Mouse (Mus musculus) hindbrain, embryonic 11.5 days (tissue): Measurements from ENCODE around the gene Tmod4. TPM values are rescaled to one million over a fixed set of nuclear protein-coding genes. Genes with fewer than 3 reads are reported as not detected.
A peak's percentile ranks its signal among the peaks of the same experiment; 100 is the strongest.
"Not testable (repeated sequence)": the region's sequence is repeated elsewhere in the genome, so short reads cannot be mapped to it uniquely, and the experiment has no call there.

ENCODE experiments used
- ATAC-seq: fragments of 200-750 bp; cut with Nextera tagmentation; 2 replicates; pipeline ENCODE4 v1.8.0; 2017; ENCODE audit warnings: mild to moderate bottlenecking, moderate TSS enrichment, moderate library complexity; ENCODE audit not compliant: low FRiP score
- DNase-seq: peaks from one replicate; pipeline ENCODE4 v3.0.0-alpha.2; 2015; ENCODE audit warnings: low spot score
- H3K27ac ChIP-seq: fragments of 300-500 bp; sonication (generic); 2 replicates; pipeline ENCODE4 v1.5.1; 2014; ENCODE audit warnings: mild to moderate bottlenecking, low read depth, low read length
- H3K27me3 ChIP-seq: fragments of 300-500 bp; sonication (generic); 2 replicates; pipeline ENCODE4 v1.6.1; 2014; ENCODE audit warnings: mild to moderate bottlenecking, low read length, moderate library complexity, mixed read lengths; ENCODE audit not compliant: control insufficient read depth, insufficient read depth
- H3K36me3 ChIP-seq: fragments of 300-500 bp; sonication (generic); 2 replicates; pipeline ENCODE4 v1.6.1; 2014; ENCODE audit warnings: mild to moderate bottlenecking, low read length, moderate library complexity, mixed read lengths; ENCODE audit not compliant: control insufficient read depth, insufficient read depth
- H3K4me1 ChIP-seq: fragments of 300-500 bp; sonication (generic); replicated peaks from 2 replicates; pipeline ENCODE4 v1.6.1; 2014; ENCODE audit warnings: low read length, mixed read lengths; ENCODE audit not compliant: control insufficient read depth, insufficient read depth
- H3K4me2 ChIP-seq: fragments of 300-500 bp; sonication (generic); replicated peaks from 2 replicates; pipeline ENCODE4 v1.6.1; 2014; ENCODE audit warnings: mild to moderate bottlenecking, low read depth, low read length
- H3K4me3 ChIP-seq: fragments of 300-500 bp; sonication (generic); 2 replicates; pipeline ENCODE4 v1.5.1; 2014; ENCODE audit warnings: low read depth, low read length
- H3K9ac ChIP-seq: fragments of 300-500 bp; sonication (generic); 2 replicates; pipeline ENCODE4 v1.6.1; 2014; ENCODE audit warnings: low read depth, low read length
- H3K9me3 ChIP-seq: fragments of 300-500 bp; sonication (generic); 2 replicates; pipeline ENCODE4 v1.6.1; 2016; ENCODE audit warnings: low read length; ENCODE audit not compliant: control insufficient read depth
- WGBS: fragments of 180-500 bp; shearing (Covaris S2); extraction: QIAGEN DNeasy Blood & Tissue Kit; methylation state at CpG from one replicate; pipeline ENCODE4 v1.1.7; 2014; 5-methylcytosine and 5-hydroxymethylcytosine counted together
- polyA plus RNA-seq: library from polyadenylated mRNA; unstranded; fragments of >200 nt; fragmentation: Nextera tagmentation; extraction: Ambion mirVana; gene quantifications from 2 replicates; pipeline ENCODE4 v1.2.1, GENCODE M21; 2014

Tmod4 gene
- 0.68 and 1.1 TPM in 2 replicates for polyA plus RNA-seq

GRCm38 (mm10) chr3:95124246-95124645 lies at the start of gene Tmod4:
Tmod4 (plus strand) TSS chr3:95124476.
- Histone ChIP-seq H3K27ac (no peak within 1 kb of the TSS), H3K4me3 (no peak within 1 kb of the TSS), H3K27me3 (no peaks in the 10 kb centered on the region), H3K36me3 (peaks cover 19% of the 10 kb centered on the region), H3K4me2 (no peak within 1 kb of the TSS), H3K9me3 (no peaks in the 10 kb centered on the region), H3K9ac (no peak within 1 kb of the TSS), H3K4me1 (no peaks in the 10 kb centered on the region)
- 67% methylated on average over 6 of the region's 6 CpGs for WGBS
- DNase-seq (peak; percentile 28), ATAC-seq (peak; percentile 51; the same call in 1 of the 2 replicates)

- Histone ChIP-seq H3K4me1 (no peaks in the 10 kb centered on the region), H3K27me3 (no peaks in the 10 kb centered on the region), H3K27ac (no peak overlapping the region), H3K4me3 (no peak overlapping the region), H3K4me2 (no peak overlapping the region), H3K36me3 (no peaks in the 10 kb centered on the region), H3K9me3 (no peaks in the 10 kb centered on the region), H3K9ac (no peak overlapping the region)
- no peak for DNase-seq
- no peak for ATAC-seq
- WGBS, result 100% methylated on average over 1 of the region's 1 CpGs
These were observed 36.2 kb upstream of the Tmod4 start for GRCm38 (mm10) chr3:95088071-95088470.

- ATAC-seq, result no peak
- H3K36me3 ChIP-seq, result no peaks in the 10 kb centered on the region
- WGBS, result 61% methylated on average over 2 of the region's 2 CpGs
These were observed 23.4 kb upstream of the Tmod4 start for GRCm38 (mm10) chr3:95100854-95101253.

GRCm38 (mm10) chr3:95105121-95105520 lies 19.2 kb upstream of the Tmod4 start:
- DNase-seq (no peak), ATAC-seq (no peak)
- WGBS, result 83% methylated on average over 4 of the region's 4 CpGs
- Histone ChIP-seq H3K4me3 (peak overlapping the region; percentile 94; the same call in 1 of the 2 replicates), H3K36me3 (no peaks in the 10 kb centered on the region), H3K27ac (no peak overlapping the region), H3K4me2 (peak overlapping the region; percentile 46), H3K27me3 (no peaks in the 10 kb centered on the region), H3K9ac (no peak overlapping the region), H3K4me1 (no peaks in the 10 kb centered on the region), H3K9me3 (no peaks in the 10 kb centered on the region)

More at GRCm38 (mm10) chr3:95100854-95101253, 23.4 kb upstream of the Tmod4 start:
- no peak for DNase-seq
- no peak overlapping the region for H3K4me2 ChIP-seq
- H3K27ac ChIP-seq, result no peak overlapping the region
- H3K9ac ChIP-seq, result no peak overlapping the region
- no peak overlapping the region for H3K4me3 ChIP-seq
- no peaks in the 10 kb centered on the region for H3K9me3 ChIP-seq
- H3K4me1 ChIP-seq, result no peaks in the 10 kb centered on the region
- H3K27me3 ChIP-seq, result no peaks in the 10 kb centered on the region

GRCm38 (mm10) chr3:95105586-95106337 lies 18.5 kb upstream of the Tmod4 start:
- Histone ChIP-seq H3K9ac (peak overlapping the region; percentile 84), H3K27ac (peak overlapping the region; percentile 76), H3K9me3 (no peaks in the 10 kb centered on the region), H3K36me3 (no peaks in the 10 kb centered on the region), H3K4me2 (peak overlapping the region; percentile 46), H3K4me1 (no peaks in the 10 kb centered on the region), H3K4me3 (peak overlapping the region; percentile 94), H3K27me3 (no peaks in the 10 kb centered on the region)
- WGBS, result under 1% methylated on average over 16 of the region's 16 CpGs
- DNase-seq (no peak), ATAC-seq (no peak)

- peak; percentile 97 for DNase-seq
- Histone ChIP-seq H3K27me3 (no peaks in the 10 kb centered on the region), H3K4me1 (no peaks in the 10 kb centered on the region), H3K36me3 (no peaks in the 10 kb centered on the region), H3K4me2 (peak within 1 kb of the TSS; percentile 51), H3K9ac (peak within 1 kb of the TSS; percentile 84), H3K9me3 (no peaks in the 10 kb centered on the region), H3K4me3 (peak within 1 kb of the TSS; percentile 94), H3K27ac (peak within 1 kb of the TSS; percentile 76)
- peak; percentile 91 for ATAC-seq
- WGBS, result under 1% methylated on average over 51 of the region's 51 CpGs
These were observed 17.7 kb upstream of the Tmod4 start, which contains the start of gene Pip5k1a for GRCm38 (mm10) chr3:95106338-95107117. Pip5k1a (minus strand) TSS chr3:95106930.

- not testable (repeated sequence) for H3K27me3 ChIP-seq, ATAC-seq, H3K9me3 ChIP-seq, H3K4me1 ChIP-seq, H3K36me3 ChIP-seq, H3K4me3 ChIP-seq, H3K27ac ChIP-seq, DNase-seq, H3K9ac ChIP-seq
- H3K4me2 ChIP-seq, result peak overlapping the region; percentile 51
These were observed 17.0 kb upstream of the Tmod4 start for GRCm38 (mm10) chr3:95107308-95107707.

- DNase-seq, result no peak
- H3K36me3 ChIP-seq, result no peaks in the 10 kb centered on the region
- H3K9ac ChIP-seq, result no peak overlapping the region
- H3K4me2 ChIP-seq, result no peak overlapping the region
- ATAC-seq, result no peak
- H3K27me3 ChIP-seq, result no peaks in the 10 kb centered on the region
- no peaks in the 10 kb centered on the region for H3K9me3 ChIP-seq
- no peak overlapping the region for H3K4me3 ChIP-seq
- no peaks in the 10 kb centered on the region; the same call in 1 of the 2 replicates for H3K4me1 ChIP-seq
- H3K27ac ChIP-seq, result no peak overlapping the region
- 75% methylated on average over 2 of the region's 2 CpGs for WGBS
These were observed 16.4 kb upstream of the Tmod4 start for GRCm38 (mm10) chr3:95107898-95108297.
